Mouse (Mus musculus) adipocyte (in vitro differentiated cells): Measurements from ENCODE around the gene Fat1.

ENCODE experiments used
- DNase-seq: peaks from one replicate; pipeline ENCODE4 v3.0.0-alpha.2; 2016; ENCODE audit warnings: low spot score

The Fat1 gene

GRCm38 (mm10) chr8:44962572-44963231 lies 27.5 kb downstream of the Fat1 start:
- DNase-seq: no peak

DNA sequence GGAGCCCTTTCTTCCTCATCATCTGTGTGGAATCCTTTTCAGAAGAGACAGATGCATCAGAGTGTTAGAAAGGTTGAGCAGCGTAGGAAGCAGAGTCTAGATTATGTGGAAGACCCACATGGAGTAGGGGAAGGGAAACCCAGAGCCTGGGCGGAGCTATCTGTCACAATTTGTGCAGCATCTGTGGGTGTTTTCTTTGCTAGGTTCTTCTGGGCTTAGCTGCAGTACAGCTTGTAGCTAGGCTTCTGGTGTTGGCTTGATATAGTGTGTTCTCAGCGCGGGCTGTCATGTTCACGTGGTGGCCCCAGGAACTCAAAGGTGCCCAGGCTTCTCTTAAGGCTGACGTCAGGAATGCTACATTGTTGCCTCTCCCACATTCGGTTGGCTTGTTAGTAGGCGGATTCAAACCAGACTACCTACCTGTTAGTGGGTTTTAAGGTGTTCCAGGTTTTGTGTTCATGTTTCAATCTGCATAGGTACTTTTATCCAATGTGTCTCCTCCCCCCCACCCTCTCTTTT lies 32.3 kb downstream of the Fat1 start:
- no peak for DNase-seq

- no peak for DNase-seq
Measured at GRCm38 (mm10) chr8:44970093-44970492, 34.8 kb downstream of the Fat1 start.

DNA sequence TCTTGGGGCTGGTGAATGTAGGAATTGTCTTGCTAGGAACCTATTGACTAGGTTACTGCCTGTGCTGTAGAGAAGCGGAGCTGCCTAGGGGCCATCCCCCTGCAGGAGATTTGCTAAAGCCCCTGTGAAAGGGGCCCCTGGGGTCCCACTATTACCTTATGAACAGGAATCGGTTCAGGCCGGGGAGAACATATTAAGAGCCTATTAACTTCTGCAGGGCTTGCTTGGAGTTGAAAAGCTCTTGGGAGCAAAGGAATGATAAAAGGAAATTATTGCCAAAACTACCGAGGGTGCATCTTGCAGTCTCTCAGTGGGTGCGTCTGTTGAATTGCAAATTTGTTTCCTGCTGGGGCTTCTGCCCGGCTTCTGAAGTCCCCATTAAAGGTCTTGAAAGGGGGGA lies 36.1 kb downstream of the Fat1 start:
- no peak for DNase-seq

DNA sequence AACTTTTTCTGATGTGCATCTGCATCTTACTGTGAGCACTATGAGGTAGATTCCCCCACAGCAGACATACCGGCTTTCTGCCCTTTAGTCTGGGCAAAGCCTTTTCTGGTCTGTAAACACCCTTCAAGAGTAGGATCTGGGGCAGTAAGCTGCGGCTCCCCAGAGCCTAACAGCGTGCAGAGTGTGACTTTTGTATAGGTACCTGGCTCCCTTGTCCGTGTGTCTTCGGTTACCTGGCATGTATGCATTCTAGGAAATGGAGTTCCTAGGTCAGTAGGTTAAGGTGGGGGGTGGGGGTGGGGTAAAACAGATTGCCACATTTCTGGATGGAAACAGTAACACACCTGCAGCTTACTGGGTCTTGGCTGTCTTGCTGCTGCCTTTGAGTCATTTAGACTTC lies 36.7 kb downstream of the Fat1 start:
- DNase-seq: no peak

DNA sequence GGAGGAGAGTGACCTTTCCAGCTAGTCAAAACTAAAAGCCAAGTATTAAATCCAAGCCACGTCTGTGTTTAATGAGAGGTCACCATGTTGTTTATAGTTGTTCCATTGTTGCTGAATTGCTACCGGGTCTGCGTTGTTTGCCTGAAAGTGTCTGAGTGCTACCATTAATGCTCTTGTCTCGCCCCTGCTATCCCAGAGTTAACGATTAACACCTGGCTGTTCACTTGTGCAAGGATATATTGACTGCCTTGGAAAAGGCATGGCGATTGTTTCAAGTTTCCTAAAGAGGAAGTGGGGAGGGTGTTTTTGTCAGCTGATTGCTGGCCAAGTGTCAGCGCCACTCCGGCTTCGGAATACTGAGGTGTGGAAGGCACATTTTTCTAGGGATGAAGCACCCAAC lies 39.9 kb downstream of the Fat1 start:
- no peak for DNase-seq

GRCm38 (mm10) chr8:44975654-44976053 lies 40.4 kb downstream of the Fat1 start:
- DNase-seq: no peak

GRCm38 (mm10) chr8:44978622-44979021 lies 43.4 kb downstream of the Fat1 start:
- no peak for DNase-seq

GRCm38 (mm10) chr8:44979245-44979644 lies 44.0 kb downstream of the Fat1 start:
- no peak for DNase-seq

- no peak for DNase-seq
Measured at GRCm38 (mm10) chr8:44980030-44980429, 44.8 kb downstream of the Fat1 start.

DNA sequence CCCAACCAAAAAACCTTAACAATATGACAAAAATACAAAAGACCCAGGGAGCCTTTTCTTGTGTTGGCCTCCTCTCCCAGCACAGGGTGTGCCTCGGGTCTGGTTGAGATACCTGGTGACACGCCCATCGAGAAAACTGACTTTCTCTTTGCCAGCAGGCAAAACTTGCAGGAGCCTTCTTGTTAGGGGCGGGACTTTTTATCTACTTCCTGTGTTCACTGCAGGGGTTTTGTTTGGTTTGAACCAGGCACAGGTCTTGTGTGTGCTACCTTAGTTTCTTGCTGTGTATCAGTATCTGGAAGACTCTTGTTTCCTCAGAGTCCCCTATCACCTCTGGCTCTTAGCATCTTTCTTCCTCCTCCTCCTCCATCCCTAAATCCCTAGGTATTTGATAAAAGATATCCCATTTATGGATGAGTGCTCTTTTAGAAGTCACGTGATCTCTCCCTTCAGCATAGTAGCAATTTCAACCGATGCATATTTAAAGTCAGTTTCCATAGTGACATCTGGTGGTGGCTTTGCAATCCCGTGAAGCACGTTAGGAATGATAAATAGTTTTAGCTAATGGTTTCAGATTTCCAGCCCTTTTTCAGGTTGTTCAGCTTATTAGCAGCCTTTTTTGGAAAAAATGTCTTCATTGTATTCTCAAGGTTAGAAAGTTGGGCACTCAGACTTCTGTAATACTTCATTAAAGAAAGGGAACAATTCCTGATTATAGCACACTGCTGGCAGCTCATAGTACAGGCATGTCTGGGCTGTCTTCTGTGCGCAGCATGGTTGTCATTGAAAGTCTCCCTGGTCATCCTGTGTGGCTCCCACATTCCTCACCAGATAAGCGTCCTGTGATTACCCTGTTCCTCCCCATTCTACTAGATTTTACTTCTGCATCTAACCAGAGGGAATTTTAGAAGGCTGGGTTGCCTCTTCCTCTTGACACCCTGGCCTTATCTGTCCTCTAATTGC lies 50.4 kb downstream of the Fat1 start:
- peak; percentile 67 for DNase-seq

- DNase-seq: no peak
Measured at GRCm38 (mm10) chr8:44991700-44992487, 56.6 kb downstream of the Fat1 start.

- DNase-seq: no peak
Measured at GRCm38 (mm10) chr8:44992664-44993063, 57.4 kb downstream of the Fat1 start.

DNA sequence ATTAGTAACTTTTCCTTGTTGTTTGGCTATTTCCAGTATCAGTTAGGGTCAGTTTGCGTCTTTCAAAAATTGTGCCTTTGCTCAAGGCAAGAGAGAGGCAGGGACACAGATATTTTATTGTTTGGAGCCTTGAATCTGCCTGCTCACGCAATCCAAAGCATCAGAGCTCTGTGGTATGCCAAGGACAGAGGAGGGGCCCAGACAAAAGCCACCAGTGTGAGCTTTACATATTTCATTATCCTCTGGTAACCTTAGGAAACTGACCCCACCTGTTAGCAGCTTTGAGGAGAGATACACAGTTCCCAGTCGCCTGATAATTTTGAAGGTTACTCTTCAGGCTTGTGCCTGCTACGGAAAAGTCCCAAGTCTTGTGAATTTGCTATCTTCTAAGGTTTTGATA lies 58.1 kb downstream of the Fat1 start:
- no peak for DNase-seq

GRCm38 (mm10) chr8:44996493-44996892 lies 61.2 kb downstream of the Fat1 start:
- peak; percentile 16 for DNase-seq

GRCm38 (mm10) chr8:44997321-44997720 lies 62.1 kb downstream of the Fat1 start:
- no peak for DNase-seq

- DNase-seq: no peak
Measured at GRCm38 (mm10) chr8:44997829-44998228, 62.6 kb downstream of the Fat1 start.

DNA sequence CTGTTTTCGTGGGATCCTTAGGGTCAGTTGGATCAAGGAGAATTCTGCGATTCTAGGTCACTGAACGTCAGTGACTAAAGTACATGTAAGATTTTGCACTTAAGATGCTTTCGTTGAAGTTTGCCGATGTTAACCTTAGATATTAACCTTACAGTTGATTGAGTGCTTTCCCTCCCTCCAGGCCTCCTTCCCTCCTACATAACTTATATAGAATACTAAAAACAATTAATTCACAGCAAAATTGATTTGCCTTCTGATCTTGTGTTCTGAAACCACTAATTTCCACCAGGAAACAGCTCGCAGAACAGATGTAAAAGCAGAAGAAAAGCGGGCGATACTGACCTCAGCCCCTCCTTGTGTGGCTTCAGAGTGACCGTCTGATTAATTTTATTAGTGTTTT lies 63.0 kb downstream of the Fat1 start:
- no peak for DNase-seq

DNA sequence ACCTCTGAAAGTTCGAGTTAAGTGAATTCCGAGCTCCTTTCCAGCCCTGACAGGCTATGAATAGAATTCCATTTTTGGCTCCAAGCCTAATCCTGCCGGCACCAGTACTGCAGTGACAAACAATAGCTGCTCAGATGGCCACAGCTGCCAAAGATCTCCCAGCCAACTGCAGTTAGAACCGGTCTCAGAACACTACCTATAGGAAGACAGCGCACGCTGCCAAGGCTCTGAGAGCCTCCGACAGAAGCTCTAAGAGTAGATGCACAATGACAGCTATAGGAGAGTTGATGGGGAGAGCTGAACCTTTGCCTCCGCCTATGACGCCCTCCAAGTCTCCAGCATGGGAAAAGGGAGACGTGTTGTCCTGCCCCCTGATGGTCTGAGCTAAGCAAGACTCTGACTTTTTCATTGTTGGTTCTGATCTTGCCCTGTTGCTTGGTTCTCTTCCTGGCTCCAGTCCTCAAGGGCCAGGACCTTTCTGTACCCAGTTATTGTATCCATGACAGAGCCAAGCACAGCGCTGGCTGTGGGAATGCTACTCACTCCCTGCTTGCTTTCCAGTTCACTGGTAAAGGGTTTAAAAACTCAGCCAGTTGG lies 63.5 kb downstream of the Fat1 start:
- peak; percentile 63 for DNase-seq

GRCm38 (mm10) chr8:45001577-45002197 lies 66.4 kb downstream of the Fat1 start:
- DNase-seq: peak; percentile 78

DNA sequence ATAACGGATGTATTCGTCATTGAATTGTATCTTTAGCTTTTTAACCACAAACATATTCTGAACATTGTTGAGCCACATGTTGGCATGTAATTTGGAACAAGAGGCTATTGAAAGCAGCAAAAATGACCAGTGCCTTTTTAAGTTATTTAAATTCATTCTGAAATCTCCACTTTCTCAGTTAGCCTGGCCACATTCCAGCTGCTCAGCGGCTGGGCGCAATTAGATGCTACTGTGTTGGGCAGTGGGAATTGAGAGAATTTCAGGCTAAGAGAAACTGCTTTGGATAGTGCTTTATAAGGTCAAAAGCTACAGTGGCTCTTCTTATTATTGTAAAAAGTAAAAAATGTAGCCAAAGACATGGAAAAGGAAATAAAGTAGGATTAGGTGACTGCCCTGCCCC lies 67.4 kb downstream of the Fat1 start:
- DNase-seq: peak; percentile 38
